Mouse (Mus musculus): Measurements from ENCODE around the gene Tbl1x. TPM values are rescaled to one million over a fixed set of nuclear protein-coding genes. Genes with fewer than 3 reads are reported as not detected.
A peak's percentile ranks its signal among the peaks of the same experiment; 100 is the strongest.

Tbl1x gene
- polyA plus RNA-seq, 1 experiment from 2014 or later, result 11.6 TPM

- H3K9me3 ChIP-seq (ENCODE audit: low read length), result no peaks in the 10 kb centered on the region
- H3K4me3 ChIP-seq (ENCODE audit: low read depth, low read length), result no peak overlapping the region
- no peak overlapping the region for H3K4me2 ChIP-seq (ENCODE audit: low read depth, low read length)
- H3K36me3 ChIP-seq (replicated peaks; ENCODE audit: insufficient read depth, low read length), result no peaks in the 10 kb centered on the region
- no peak overlapping the region for H3K9ac ChIP-seq (replicated peaks)
- TF ChIP-seq EP300 (IDR thresholded peaks at IDR 0.05; ENCODE audit: low read depth) (no peak), CTCF (IDR thresholded peaks at IDR 0.05; ENCODE audit: low read depth) (no peak)
- no peak overlapping the region for H3K27ac ChIP-seq (ENCODE audit: low read depth)
- WGBS (ENCODE audit: insufficient replicate concordance), result 74% methylated on average over 7 of the region's 7 CpGs
- DNase-seq (no peak), ATAC-seq (no peak)
- H3K27me3 ChIP-seq (ENCODE audit: insufficient read depth, low read length), result no peaks in the 10 kb centered on the region
- H3K4me1 ChIP-seq (ENCODE audit: insufficient read depth), result no peaks in the 10 kb centered on the region
Observed at GRCm38 (mm10) chrX:77487922-77488799, 22.7 kb upstream of the Tbl1x start.

- Histone ChIP-seq H3K4me3 (ENCODE audit: low read depth, low read length) (no peak overlapping the region), H3K36me3 (replicated peaks; ENCODE audit: insufficient read depth, low read length) (no peaks in the 10 kb centered on the region), H3K27me3 (ENCODE audit: insufficient read depth, low read length) (no peaks in the 10 kb centered on the region), H3K9me3 (ENCODE audit: low read length) (no peaks in the 10 kb centered on the region), H3K4me1 (ENCODE audit: insufficient read depth) (no peaks in the 10 kb centered on the region), H3K27ac (ENCODE audit: low read depth) (no peak overlapping the region), H3K9ac (replicated peaks) (no peak overlapping the region), H3K4me2 (ENCODE audit: low read depth, low read length) (no peak overlapping the region)
- TF ChIP-seq CTCF (IDR thresholded peaks at IDR 0.05; ENCODE audit: low read depth) (no peak), EP300 (IDR thresholded peaks at IDR 0.05; ENCODE audit: low read depth) (no peak)
- 64% methylated on average over 1 of the region's 1 CpGs for WGBS (ENCODE audit: insufficient replicate concordance)
- DNase-seq (no peak), ATAC-seq (no peak)
Observed at GRCm38 (mm10) chrX:77490127-77490526, 20.7 kb upstream of the Tbl1x start.

GRCm38 (mm10) chrX:77509149-77509548 lies 1.7 kb upstream of the Tbl1x start:
- peak; percentile 74 for ATAC-seq
- DNase-seq, result peak; percentile 84
- Histone ChIP-seq H3K9ac (replicated peaks) (no peak overlapping the region), H3K36me3 (replicated peaks; ENCODE audit: insufficient read depth, low read length) (no peaks in the 10 kb centered on the region), H3K27ac (ENCODE audit: low read depth) (peak overlapping the region; percentile 87), H3K4me2 (ENCODE audit: low read depth, low read length) (peak overlapping the region; percentile 74), H3K9me3 (ENCODE audit: low read length) (no peaks in the 10 kb centered on the region), H3K4me1 (ENCODE audit: insufficient read depth) (peaks cover 12% of the 10 kb centered on the region; the same call in 1 of the 2 replicates), H3K27me3 (ENCODE audit: insufficient read depth, low read length) (no peaks in the 10 kb centered on the region), H3K4me3 (ENCODE audit: low read depth, low read length) (no peak overlapping the region)
- 20% methylated on average over 13 of the region's 13 CpGs for WGBS (ENCODE audit: insufficient replicate concordance)
- TF ChIP-seq EP300 (IDR thresholded peaks at IDR 0.05; ENCODE audit: low read depth) (peak; percentile 70), CTCF (IDR thresholded peaks at IDR 0.05; ENCODE audit: low read depth) (no peak)

GRCm38 (mm10) chrX:77509776-77510175 lies 1.0 kb upstream of the Tbl1x start:
- Histone ChIP-seq H3K4me3 (ENCODE audit: low read depth, low read length) (peak overlapping the region; percentile 69; the same call in 1 of the 2 replicates), H3K4me1 (ENCODE audit: insufficient read depth) (peaks cover 12% of the 10 kb centered on the region; the same call in 1 of the 2 replicates), H3K27me3 (ENCODE audit: insufficient read depth, low read length) (no peaks in the 10 kb centered on the region), H3K9me3 (ENCODE audit: low read length) (no peaks in the 10 kb centered on the region), H3K4me2 (ENCODE audit: low read depth, low read length) (peak overlapping the region; percentile 74), H3K27ac (ENCODE audit: low read depth) (peak overlapping the region; percentile 87), H3K9ac (replicated peaks) (no peak overlapping the region; the same call in 1 of the 2 replicates), H3K36me3 (replicated peaks; ENCODE audit: insufficient read depth, low read length) (no peaks in the 10 kb centered on the region)
- TF ChIP-seq CTCF (IDR thresholded peaks at IDR 0.05; ENCODE audit: low read depth), result no peak
- TF ChIP-seq EP300 (IDR thresholded peaks at IDR 0.05; ENCODE audit: low read depth), result no peak
- peak; percentile 17 for DNase-seq
- ATAC-seq, result no peak
- 18% methylated on average over 10 of the region's 10 CpGs for WGBS (ENCODE audit: insufficient replicate concordance)

- peak overlapping the region; percentile 79 for H3K9ac ChIP-seq (replicated peaks)
- peak overlapping the region; percentile 69 for H3K4me3 ChIP-seq (ENCODE audit: low read depth, low read length)
- no peaks in the 10 kb centered on the region for H3K27me3 ChIP-seq (ENCODE audit: insufficient read depth, low read length)
- H3K9me3 ChIP-seq (ENCODE audit: low read length), result no peaks in the 10 kb centered on the region
- WGBS (ENCODE audit: insufficient replicate concordance), result 16% methylated on average over 39 of the region's 55 CpGs
- peaks cover 16% of the 10 kb centered on the region; the same call in 1 of the 2 replicates for H3K4me1 ChIP-seq (ENCODE audit: insufficient read depth)
- H3K4me2 ChIP-seq (ENCODE audit: low read depth, low read length), result peak overlapping the region; percentile 74
- TF ChIP-seq EP300 (IDR thresholded peaks at IDR 0.05; ENCODE audit: low read depth) (no peak), CTCF (IDR thresholded peaks at IDR 0.05; ENCODE audit: low read depth) (no peak)
- no peaks in the 10 kb centered on the region for H3K36me3 ChIP-seq (replicated peaks; ENCODE audit: insufficient read depth, low read length)
- H3K27ac ChIP-seq (ENCODE audit: low read depth), result peak overlapping the region; percentile 87
- peak; percentile 18 for ATAC-seq
- peak; percentile 47 for DNase-seq
Observed at GRCm38 (mm10) chrX:77511301-77511993, 634 bp downstream of the Tbl1x start.

GRCm38 (mm10) chrX:77511994-77512485 lies 1.2 kb downstream of the Tbl1x start:
- 17% methylated on average over 12 of the region's 12 CpGs for WGBS (ENCODE audit: insufficient replicate concordance)
- Histone ChIP-seq H3K36me3 (replicated peaks; ENCODE audit: insufficient read depth, low read length) (no peaks in the 10 kb centered on the region), H3K9ac (replicated peaks) (peak overlapping the region; percentile 79), H3K4me3 (ENCODE audit: low read depth, low read length) (peak overlapping the region; percentile 69), H3K9me3 (ENCODE audit: low read length) (no peaks in the 10 kb centered on the region), H3K4me2 (ENCODE audit: low read depth, low read length) (peak overlapping the region; percentile 74), H3K27me3 (ENCODE audit: insufficient read depth, low read length) (no peaks in the 10 kb centered on the region), H3K4me1 (ENCODE audit: insufficient read depth) (peaks cover 16% of the 10 kb centered on the region; the same call in 1 of the 2 replicates), H3K27ac (ENCODE audit: low read depth) (peak overlapping the region; percentile 87)
- DNase-seq (no peak), ATAC-seq (no peak)
- TF ChIP-seq EP300 (IDR thresholded peaks at IDR 0.05; ENCODE audit: low read depth), result no peak
- TF ChIP-seq CTCF (IDR thresholded peaks at IDR 0.05; ENCODE audit: low read depth), result no peak
